In genomic region chr5:51190661-51191060, GRCm38 (mm10) we compare ENCODE assay signal across 15 mouse cellular contexts.
"Had no signal": no experiment of that assay in that cellular context is flagged by ENCODE, and none has a peak within 500 bp of the region (broad histone marks: within the 10 kb centered on the region; RNA-seq: fewer than 3 reads in every experiment).

No protein-coding gene starts in this region.

- H3K9me3 ChIP-seq: limb, embryonic 10.5 days; limb, embryonic 13.5 days; liver, embryonic 12.5 days; liver, embryonic 15.5 days had no signal

- H3K9ac ChIP-seq: limb, embryonic 13.5 days; liver, embryonic 12.5 days; liver, embryonic 15.5 days had no signal

- H3K4me3 ChIP-seq: layer of hippocampus, adult 2 months; limb, embryonic 10.5 days; limb, embryonic 13.5 days; liver, embryonic 12.5 days; liver, embryonic 15.5 days had no signal

- H3K36me3 ChIP-seq: limb, embryonic 10.5 days; limb, embryonic 13.5 days; liver, embryonic 12.5 days; liver, embryonic 15.5 days had no signal

- H3K27ac ChIP-seq: layer of hippocampus, adult 2 months; limb, embryonic 10.5 days; limb, embryonic 13.5 days; liver, embryonic 12.5 days; liver, embryonic 15.5 days had no signal

- H3K4me1 ChIP-seq: limb, embryonic 10.5 days; limb, embryonic 13.5 days; liver, embryonic 12.5 days; liver, embryonic 15.5 days had no signal

- DNase-seq: layer of hippocampus, adult 9-11 months; liver; lung, adult 2 months; lung, postnatal 14 days; lung, postnatal 4 days; midbrain, embryonic 14.5 days; thymus, adult 2 months; thymus, postnatal 14 days; thymus, postnatal 4 days had no signal

- H3K27me3 ChIP-seq: limb, embryonic 13.5 days; liver, embryonic 12.5 days; liver, embryonic 15.5 days had no signal

- ATAC-seq: liver, embryonic 12.5 days had no signal

- H3K4me2 ChIP-seq: limb, embryonic 13.5 days; liver, embryonic 12.5 days; liver, embryonic 15.5 days; midbrain, embryonic 11.5 days had no signal
